Mouse (Mus musculus) limb, embryonic 10.5 days (tissue): ENCODE measurements around the gene Rbm15. TPM values are rescaled to one million over a fixed set of nuclear protein-coding genes. Genes with fewer than 3 reads are reported as not detected.

Source experiments
- polyA plus RNA-seq: library from polyadenylated mRNA; unstranded; fragments of >200 nt; fragmentation: Nextera tagmentation; extraction: Ambion mirVana; gene quantifications from 2 replicates; pipeline ENCODE4 v1.2.1, GENCODE M21; 2016

The Rbm15 gene
- polyA plus RNA-seq, 1 experiment from 2014 or later = 17.4 TPM

Other genes with a start within 250 kb of the Rbm15 start
- 0.03 TPM in 1 of 2 replicates, not detected in the other for gene Kcna2, start 232.5 kb downstream of the Rbm15 start, polyA plus RNA-seq
- not detected in 2 replicates for gene Kcna10, start 150.6 kb downstream of the Rbm15 start, polyA plus RNA-seq
- gene Cym, start 111.9 kb downstream of the Rbm15 start, polyA plus RNA-seq = not detected in 2 replicates
- gene A630076J17Rik, start 103.1 kb downstream of the Rbm15 start, polyA plus RNA-seq = not detected in 2 replicates
- not detected in 2 replicates for gene Prok1, start 94.0 kb downstream of the Rbm15 start, polyA plus RNA-seq
- 174 and 179 TPM in 2 replicates for gene Lamtor5, start 54.8 kb downstream of the Rbm15 start, polyA plus RNA-seq
- gene Slc16a4, start 42.4 kb downstream of the Rbm15 start, polyA plus RNA-seq = 1.9 and 4.2 TPM in 2 replicates
- gene Kcnc4, start 125.9 kb upstream of the Rbm15 start, polyA plus RNA-seq = not detected in 2 replicates
- 6.0 and 6.3 TPM in 2 replicates for gene Slc6a17, start 184.3 kb upstream of the Rbm15 start, polyA plus RNA-seq
- gene Ubl4b, start 221.4 kb upstream of the Rbm15 start, polyA plus RNA-seq = 0.76 and 0.98 TPM in 2 replicates